In genomic region chr9:83350613-83351012, GRCm38 (mm10) we compare ENCODE assay signal across 9 mouse cellular contexts.
DNase-seq lines count a peak whose midpoint lies in the region; ATAC-seq lines count a peak whose summit lies in the region.
"Had no signal": no experiment of that assay in that cellular context is flagged by ENCODE, and none has a peak within 500 bp of the region (broad histone marks: within the 10 kb centered on the region; RNA-seq: fewer than 3 reads in every experiment).

No protein-coding gene starts in this region.

- ATAC-seq in hindbrain, embryonic 11.5 days (ENCODE audit: low FRiP score): peak; percentile 56
- no peak for ATAC-seq in hindbrain, embryonic 12.5 days (ENCODE audit: low FRiP score)
- ATAC-seq in midbrain, embryonic 12.5 days (ENCODE audit: low FRiP score, low read depth): peak; percentile 68; the same call in 1 of the 2 replicates

- no peaks in the 10 kb centered on the region for H3K9me3 ChIP-seq in hindbrain, embryonic 11.5 days (ENCODE audit: control insufficient read depth, low read length)
- no peaks in the 10 kb centered on the region for H3K9me3 ChIP-seq in hindbrain, embryonic 12.5 days (replicated peaks)
- no peaks in the 10 kb centered on the region for H3K9me3 ChIP-seq in midbrain, embryonic 12.5 days
- H3K9me3 ChIP-seq: G1E had no signal

- DNase-seq in hindbrain, embryonic 11.5 days (ENCODE audit: low spot score): peak; percentile 61
- DNase-seq in adrenal gland, adult 8-10 months: peak; percentile 19
- peak; percentile 60 for DNase-seq in gastrocnemius, postnatal 10 days
- DNase-seq in kidney, adult 8-10 months: peak; percentile 15 to 31
- no peak for DNase-seq in natural killer cell, adult 2 months (ENCODE audit: low spot score in 2 of 2)
- no peak for DNase-seq in thymus, postnatal 14 days

- no peak overlapping the region for H3K9ac ChIP-seq in hindbrain, embryonic 11.5 days (ENCODE audit: low read depth, low read length)
- no peak overlapping the region for H3K9ac ChIP-seq in hindbrain, embryonic 12.5 days
- no peak overlapping the region for H3K9ac ChIP-seq in midbrain, embryonic 12.5 days (replicated peaks)

- H3K36me3 ChIP-seq in hindbrain, embryonic 11.5 days (ENCODE audit: control insufficient read depth, insufficient read depth, low read length): no peaks in the 10 kb centered on the region
- no peaks in the 10 kb centered on the region for H3K36me3 ChIP-seq in hindbrain, embryonic 12.5 days
- no peaks in the 10 kb centered on the region for H3K36me3 ChIP-seq in midbrain, embryonic 12.5 days
- H3K36me3 ChIP-seq: G1E had no signal

- H3K4me1 ChIP-seq in hindbrain, embryonic 11.5 days (replicated peaks; ENCODE audit: control insufficient read depth, insufficient read depth, low read length): no peaks in the 10 kb centered on the region; the same call in 1 of the 2 replicates
- H3K4me1 ChIP-seq in hindbrain, embryonic 12.5 days: peaks cover 21% of the 10 kb centered on the region
- peaks cover 23% of the 10 kb centered on the region for H3K4me1 ChIP-seq in midbrain, embryonic 12.5 days

- H3K4me2 ChIP-seq in hindbrain, embryonic 11.5 days (replicated peaks; ENCODE audit: low read depth, low read length): no peak overlapping the region
- no peak overlapping the region for H3K4me2 ChIP-seq in hindbrain, embryonic 12.5 days (replicated peaks)
- H3K4me2 ChIP-seq in midbrain, embryonic 12.5 days (replicated peaks): no peak overlapping the region

- H3K4me3 ChIP-seq in hindbrain, embryonic 11.5 days (ENCODE audit: low read depth, low read length): no peak overlapping the region
- H3K4me3 ChIP-seq in hindbrain, embryonic 12.5 days: no peak overlapping the region
- no peak overlapping the region for H3K4me3 ChIP-seq in midbrain, embryonic 12.5 days

- no peaks in the 10 kb centered on the region for H3K27me3 ChIP-seq in hindbrain, embryonic 11.5 days (ENCODE audit: control insufficient read depth, insufficient read depth, low read length)
- peaks cover 3% of the 10 kb centered on the region for H3K27me3 ChIP-seq in hindbrain, embryonic 12.5 days
- H3K27me3 ChIP-seq in midbrain, embryonic 12.5 days: no peaks in the 10 kb centered on the region

- H3K27ac ChIP-seq in hindbrain, embryonic 11.5 days (ENCODE audit: low read depth, low read length): no peak overlapping the region
- no peak overlapping the region for H3K27ac ChIP-seq in hindbrain, embryonic 12.5 days
- no peak overlapping the region for H3K27ac ChIP-seq in midbrain, embryonic 12.5 days (replicated peaks)

- WGBS in hindbrain, embryonic 11.5 days: 5% methylated on average over 5 of the region's 5 CpGs
- WGBS in hindbrain, embryonic 12.5 days: 7% methylated on average over 5 of the region's 5 CpGs
- whole genome bisulfite sequencing in midbrain, embryonic 12.5 days: 8% methylated on average over 5 of the region's 5 CpGs

Comparison
In these comparisons a context has a peak if more than half of its experiments do, and no peak if none do; other contexts are left out.
1. DNase-seq: peak in hindbrain, embryonic 11.5 days (single experiment), adrenal gland, adult 8-10 months (single experiment), gastrocnemius, postnatal 10 days (single experiment) and kidney, adult 8-10 months (2 of 2); none in natural killer cell, adult 2 months (0 of 2) and thymus, postnatal 14 days (single experiment).